Mouse (Mus musculus) heart, adult 2 months (tissue): ENCODE data around the gene Zbtb22. TPM values are rescaled to one million over a fixed set of nuclear protein-coding genes. Genes with fewer than 3 reads are reported as not detected.

Source experiments
- DNase-seq, 2 experiments: peaks; one replicate each; pipeline ENCODE4 v3.0.0; 2021
- H3K27ac ChIP-seq: fragments of 200-600 bp; 2 replicates; pipeline ENCODE4 v1.8.1; 2022
- H3K27me3 ChIP-seq: fragments of 200-500 bp; 2 replicates; pipeline ENCODE4 v1.6.1; 2012; ENCODE audit warnings: mild to moderate bottlenecking, low read length, inconsistent platforms, mixed read lengths; ENCODE audit not compliant: control insufficient read depth, insufficient read depth
- H3K36me3 ChIP-seq: fragments of 200-500 bp; 2 replicates; pipeline ENCODE4 v1.6.1; 2012; ENCODE audit warnings: low read length, inconsistent platforms; ENCODE audit not compliant: control insufficient read depth, insufficient read depth
- H3K4me1 ChIP-seq: fragments of 200-500 bp; 2 replicates; pipeline ENCODE4 v1.6.1; 2011; ENCODE audit warnings: low read length; ENCODE audit not compliant: control insufficient read depth, insufficient read depth
- H3K4me3 ChIP-seq: fragments of 200-600 bp; 2 replicates; pipeline ENCODE4 v1.8.1; 2022
- H3K79me2 ChIP-seq: fragments of 200-500 bp; replicated peaks from 2 replicates; pipeline ENCODE4 v1.6.1; 2012; ENCODE audit warnings: mild to moderate bottlenecking, inconsistent platforms, low read length, moderate library complexity, mixed read lengths; ENCODE audit not compliant: control insufficient read depth, insufficient read depth
- H3K9ac ChIP-seq: fragments of 200-500 bp; 2 replicates; pipeline ENCODE4 v1.6.1; 2012; ENCODE audit warnings: low read depth, mild to moderate bottlenecking, control low read depth, inconsistent platforms, low read length, mixed read lengths
- CTCF ChIP-seq: fragments of 200-600 bp; IDR thresholded peaks from 2 replicates; pipeline ENCODE4 v1.8.1; 2022; ENCODE audit warnings: antibody characterized with exemption, mild to moderate bottlenecking, moderate library complexity
- EP300 ChIP-seq: fragments of 200-500 bp; IDR thresholded peaks from 2 replicates; pipeline ENCODE4 v1.6.1; 2011; ENCODE audit warnings: low read depth, low read length, control low read depth; ENCODE audit not compliant: insufficient read depth
- POLR2A ChIP-seq: fragments of 200-500 bp; IDR thresholded peaks from 2 replicates; pipeline ENCODE4 v1.6.1; 2011; ENCODE audit warnings: mild to moderate bottlenecking, low read depth, low read length, control low read depth; ENCODE audit not compliant: insufficient read depth
- WGBS: fragments of 180-500 bp; shearing (Covaris S2); methylation state at CpG from one replicate; pipeline ENCODE4 v1.1.7; 2018; 5-methylcytosine and 5-hydroxymethylcytosine counted together
- intact Hi-C: fragments of 180-260 bp; cut with DNase I; formaldehyde crosslinking; loops from one replicate; pipeline ENCODE4 v1.15.1; 2025
- polyA plus RNA-seq: library from polyadenylated mRNA; depleted of rRNA; stranded (reverse); fragments of >200 nt; gene quantifications from 2 replicates; pipeline ENCODE4 v1.2.3, GENCODE M21; 2012
- total RNA-seq, 2 experiments: library from RNA; stranded (reverse); gene quantifications; 2 replicates each; pipeline ENCODE4 v1.2.3; 2021

Zbtb22 gene
- total and polyA plus RNA-seq, 3 experiments: 13.7 to 24.6 (median 18.8) TPM

DNA sequence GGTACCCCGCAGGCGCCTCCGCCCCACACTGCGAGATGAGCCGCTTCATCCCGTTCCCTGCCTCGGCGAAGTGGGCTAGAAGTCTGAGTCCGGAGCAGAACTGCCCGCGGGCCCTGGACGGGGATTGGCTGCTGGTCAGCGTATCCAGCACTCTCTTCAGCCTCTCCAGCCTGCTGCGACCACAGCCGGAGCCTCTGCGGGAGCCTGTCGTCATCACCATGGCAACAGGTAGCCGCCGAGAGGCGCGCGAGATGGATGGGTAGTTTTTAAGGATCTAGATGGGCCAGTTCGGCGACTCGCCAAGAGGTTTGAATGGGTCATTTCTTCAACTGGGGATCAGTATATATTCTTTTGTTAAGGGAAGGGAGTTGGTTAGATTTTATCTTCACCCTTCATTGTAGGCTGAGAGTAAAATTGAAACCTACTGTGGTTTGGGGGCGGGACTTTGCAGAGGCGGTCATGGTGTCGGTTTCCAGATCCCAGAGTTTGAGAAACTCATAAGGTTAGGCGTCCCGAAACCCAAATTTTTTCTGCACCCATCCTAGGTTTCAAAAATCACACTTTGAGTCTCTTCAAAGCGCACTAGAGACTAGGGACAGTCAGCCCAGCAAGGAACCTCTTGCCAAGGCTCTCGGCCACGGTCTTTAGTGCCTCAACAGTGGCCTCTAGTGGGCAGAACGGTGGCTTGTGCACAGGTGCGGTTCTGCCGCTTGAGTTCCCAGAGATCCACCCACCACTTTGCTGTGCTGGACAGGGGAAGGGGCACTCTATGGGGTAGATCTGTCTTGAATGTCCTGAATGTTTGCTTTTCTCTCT, 4.8 kb downstream of the Zbtb22 start:
- peaks cover 3% of the 10 kb centered on the region for H3K4me1 ChIP-seq
- H3K27ac ChIP-seq: peak overlapping the region; percentile 92
- H3K9ac ChIP-seq: peak overlapping the region; percentile 85
- H3K4me3 ChIP-seq: peak overlapping the region; percentile 75
- peaks cover 1% of the 10 kb centered on the region; the same call in 1 of the 2 replicates for H3K79me2 ChIP-seq
- peak; percentile 96 for TF ChIP-seq CTCF
- TF ChIP-seq POLR2A: no peak
- peak; percentile 70; the same call in 1 of the 2 replicates for TF ChIP-seq EP300
- H3K36me3 ChIP-seq: no peaks in the 10 kb centered on the region
- WGBS: under 1% methylated on average over 36 of the region's 36 CpGs
- intact Hi-C loops: loop anchor here (1.0 to 10.0 kb wide), 3 partner anchors 9 to 674 kb away; partner anchors contain the start of genes Ager, Pbx2 and Rgl2
- DNase-seq: peak; percentile 86 to 87
- no peaks in the 10 kb centered on the region for H3K27me3 ChIP-seq

DNA sequence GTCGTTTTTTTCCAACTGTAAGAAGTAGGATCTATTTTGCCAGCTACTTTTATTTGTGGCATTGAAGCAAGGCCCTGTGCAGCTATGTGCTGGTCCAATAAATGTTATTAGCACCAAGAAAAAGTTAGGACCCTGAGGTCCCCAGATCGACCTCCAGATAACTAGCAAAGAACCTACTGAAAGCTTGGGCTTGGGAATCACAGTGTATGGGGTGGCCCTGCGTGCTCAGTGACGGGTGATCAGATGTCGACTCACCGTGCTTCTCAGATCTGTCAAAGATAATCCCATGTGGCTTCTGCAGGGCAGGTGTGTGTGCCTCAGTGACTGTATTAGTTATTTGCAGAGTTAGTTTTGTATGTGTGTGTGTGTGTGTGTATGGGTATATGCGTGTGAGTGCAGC, 5.7 kb downstream of the Zbtb22 start:
- intact Hi-C loops: loop anchor here (2.0 to 10.0 kb wide), 2 partner anchors 25 to 673 kb away; partner anchors contain the start of genes Ager and Pbx2
- Histone ChIP-seq H3K36me3 (no peaks in the 10 kb centered on the region), H3K27ac (no peak overlapping the region), H3K79me2 (peaks cover 3% of the 10 kb centered on the region; the same call in 1 of the 2 replicates), H3K9ac (no peak overlapping the region), H3K4me1 (peaks cover 3% of the 10 kb centered on the region), H3K27me3 (no peaks in the 10 kb centered on the region), H3K4me3 (no peak overlapping the region)
- TF ChIP-seq EP300: no peak
- no peak for TF ChIP-seq CTCF
- no peak for TF ChIP-seq POLR2A
- no peak for DNase-seq
- WGBS: 84% methylated on average over 7 of the region's 7 CpGs

DNA sequence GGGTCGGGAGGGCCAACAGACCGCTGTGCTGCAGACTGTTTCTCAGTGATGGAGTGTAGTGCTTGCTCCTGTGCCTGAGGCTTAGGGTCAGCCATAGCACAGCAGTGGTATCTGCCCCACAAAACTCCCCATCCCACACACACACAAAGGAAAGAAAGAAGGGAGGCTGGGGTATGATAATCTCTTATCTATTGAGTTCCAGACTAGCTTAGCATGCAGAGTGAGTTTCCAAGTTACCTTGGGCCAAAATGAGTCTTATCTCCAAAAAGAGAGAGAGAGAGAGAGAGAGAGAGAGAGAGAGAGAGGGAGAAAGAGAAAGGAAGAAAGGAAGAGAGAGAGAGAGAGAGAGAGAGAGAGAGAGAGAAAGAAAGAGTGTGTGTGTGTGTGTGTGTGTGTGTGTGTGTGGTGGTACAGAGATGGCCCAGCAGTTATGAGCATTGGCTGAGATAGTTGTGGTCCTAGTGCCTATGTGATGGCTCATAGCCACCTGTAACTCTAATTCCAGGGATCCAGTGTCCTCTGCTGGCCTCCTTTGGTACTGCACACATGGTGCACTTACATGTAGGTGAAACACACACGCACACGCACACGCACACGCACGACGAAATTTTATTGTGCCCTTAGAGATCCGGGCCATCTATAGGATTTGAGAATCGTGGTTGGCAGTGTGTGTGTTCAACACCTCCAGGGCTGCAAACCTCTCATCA, 9.0 kb downstream of the Zbtb22 start:
- intact Hi-C loops: loop anchor here (10.0 kb wide), 1 partner anchor 670 kb away; the partner anchor contains the start of genes Ager and Pbx2
- H3K36me3 ChIP-seq: no peaks in the 10 kb centered on the region; the same call in 1 of the 2 replicates
- 91% methylated on average over 10 of the region's 10 CpGs for WGBS

DNA sequence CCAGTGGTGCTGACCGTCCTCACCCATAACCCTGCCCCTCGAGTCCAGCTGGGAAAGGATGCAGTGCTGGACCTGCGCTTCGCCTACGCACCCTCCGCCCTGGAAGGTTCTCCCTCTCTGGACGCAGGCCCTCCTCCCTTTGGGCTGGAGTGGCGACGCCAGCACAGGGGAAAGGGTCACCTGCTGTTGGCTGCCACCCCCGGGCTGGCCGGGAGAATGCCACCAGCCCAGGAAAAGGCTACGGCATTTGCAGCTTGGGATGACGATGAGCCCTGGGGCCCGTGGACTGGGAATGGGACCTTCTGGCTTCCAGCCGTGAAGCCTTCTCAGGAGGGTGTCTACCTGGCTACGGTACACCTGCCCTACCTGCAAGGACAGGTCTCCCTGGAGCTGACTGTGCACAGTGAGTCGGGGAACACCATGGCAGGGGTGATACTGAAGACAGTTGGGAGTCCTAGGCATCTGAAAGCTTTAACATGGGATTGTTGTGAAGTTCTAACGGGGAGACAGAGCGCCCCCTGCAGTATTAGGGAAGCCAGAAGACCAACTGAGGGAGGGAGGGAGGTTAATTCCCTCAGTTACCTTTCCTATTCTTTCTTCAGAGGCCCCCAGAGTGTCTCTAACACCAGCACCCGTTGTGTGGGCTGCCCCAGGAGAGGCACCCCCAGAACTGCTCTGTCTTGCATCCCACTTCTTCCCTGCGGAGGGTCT, 9.9 kb downstream of the Zbtb22 start:
- intact Hi-C loops: loop anchor here (10.0 kb wide), 1 partner anchor 669 kb away; the partner anchor contains the start of genes Ager and Pbx2
- DNase-seq: no peak
- TF ChIP-seq CTCF: 0 out of 2 replicates have a peak, but pooled peaks have one; percentile 10
- no peak for TF ChIP-seq EP300
- no peak for TF ChIP-seq POLR2A
- Histone ChIP-seq H3K4me1 (peaks cover 4% of the 10 kb centered on the region; the same call in 1 of the 2 replicates), H3K9ac (no peak overlapping the region), H3K4me3 (no peak overlapping the region), H3K27me3 (no peaks in the 10 kb centered on the region), H3K27ac (no peak overlapping the region), H3K79me2 (peaks cover 3% of the 10 kb centered on the region; the same call in 1 of the 2 replicates), H3K36me3 (no peaks in the 10 kb centered on the region; the same call in 1 of the 2 replicates)
- WGBS: 84% methylated on average over 21 of the region's 21 CpGs

More for the DNA sequence above, 9.0 kb downstream of the Zbtb22 start:
- TF ChIP-seq CTCF (peak; percentile 51), EP300 (no peak)
- no peak overlapping the region for H3K4me3 ChIP-seq
- H3K4me1 ChIP-seq: peaks cover 4% of the 10 kb centered on the region; the same call in 1 of the 2 replicates
- H3K9ac ChIP-seq: no peak overlapping the region
- no peak overlapping the region for H3K27ac ChIP-seq
- peaks cover 3% of the 10 kb centered on the region; the same call in 1 of the 2 replicates for H3K79me2 ChIP-seq
- H3K27me3 ChIP-seq: no peaks in the 10 kb centered on the region
- DNase-seq: no peak

DNA sequence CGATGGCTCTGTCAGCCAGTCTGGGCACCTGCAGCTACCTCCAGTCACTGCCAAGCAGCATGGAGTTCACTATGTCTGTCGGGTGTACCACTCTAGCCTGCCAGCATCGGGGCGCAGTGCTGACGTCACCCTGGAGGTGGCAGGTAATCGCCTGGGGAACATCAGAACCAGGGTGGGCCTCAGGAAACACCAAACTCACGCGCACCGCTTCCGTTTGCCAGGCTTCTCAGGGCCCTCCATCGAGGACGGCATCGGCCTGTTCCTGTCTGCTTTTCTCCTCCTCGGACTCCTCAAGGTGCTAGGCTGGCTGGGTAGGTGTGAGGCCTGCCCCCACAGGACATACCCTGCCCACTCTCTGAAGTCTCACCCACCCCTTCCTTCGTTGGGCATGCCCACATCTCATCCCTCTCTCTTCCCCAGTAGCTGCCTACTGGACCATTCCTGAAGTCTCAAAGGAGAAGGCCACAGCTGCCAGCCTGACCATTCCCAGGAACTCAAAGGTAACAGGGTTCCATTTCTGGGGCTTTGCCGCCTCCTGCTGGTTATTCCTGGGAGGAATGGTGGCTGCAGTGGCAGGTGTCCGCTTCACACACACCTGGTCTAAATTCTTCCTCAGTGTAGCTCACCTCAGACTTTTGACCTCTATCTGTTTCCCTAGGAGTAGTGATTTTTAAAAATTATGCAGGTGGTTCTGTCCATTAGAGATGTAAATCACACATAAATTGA, 10.7 kb downstream of the Zbtb22 start:
- no peaks in the 10 kb centered on the region for H3K27me3 ChIP-seq
- H3K4me1 ChIP-seq: peaks cover 4% of the 10 kb centered on the region; the same call in 1 of the 2 replicates
- WGBS: 76% methylated on average over 17 of the region's 17 CpGs
- no peak for TF ChIP-seq POLR2A
- peak; percentile 50 for TF ChIP-seq CTCF
- intact Hi-C loops: loop anchor here (10.0 kb wide), 1 partner anchor 668 kb away; the partner anchor contains the start of genes Ager and Pbx2
- no peak for DNase-seq
- no peaks in the 10 kb centered on the region; the same call in 1 of the 2 replicates for H3K36me3 ChIP-seq
- no peak overlapping the region for H3K9ac ChIP-seq
- no peak overlapping the region for H3K4me3 ChIP-seq
- peaks cover 3% of the 10 kb centered on the region; the same call in 1 of the 2 replicates for H3K79me2 ChIP-seq
- no peak overlapping the region for H3K27ac ChIP-seq
